Mouse (Mus musculus) liver, embryonic 16.5 days (tissue): ENCODE data around the gene Ascc2. TPM values are rescaled to one million over a fixed set of nuclear protein-coding genes. Genes with fewer than 3 reads are reported as not detected.
"Not testable (repeated sequence)": the region's sequence is repeated elsewhere in the genome, so short reads cannot be mapped to it uniquely, and the experiment has no call there.

Source experiments
- ATAC-seq: fragments of 200-750 bp; cut with Nextera tagmentation; 2 replicates; pipeline ENCODE4 v1.8.0; 2017; ENCODE audit warnings: low read depth, mild to moderate bottlenecking, moderate number of reproducible peaks, moderate library complexity
- H3K27ac ChIP-seq: fragments of 300-500 bp; sonication (generic); 2 replicates; pipeline ENCODE4 v1.5.1; 2014; ENCODE audit warnings: mild to moderate bottlenecking, low read length
- H3K27me3 ChIP-seq: fragments of 300-500 bp; sonication (generic); 2 replicates; pipeline ENCODE4 v1.6.1; 2014; ENCODE audit warnings: low read depth, low read length, mixed read lengths; ENCODE audit not compliant: control insufficient read depth, insufficient read depth
- H3K36me3 ChIP-seq: fragments of 300-500 bp; sonication (generic); 2 replicates; pipeline ENCODE4 v1.6.1; 2014; ENCODE audit warnings: mild to moderate bottlenecking; ENCODE audit not compliant: control insufficient read depth, insufficient read depth
- H3K4me1 ChIP-seq: fragments of 300-500 bp; sonication (generic); 2 replicates; pipeline ENCODE4 v1.6.1; 2014; ENCODE audit warnings: low read depth, low read length, mixed read lengths; ENCODE audit not compliant: control insufficient read depth
- H3K4me2 ChIP-seq: fragments of 300-500 bp; sonication (generic); 2 replicates; pipeline ENCODE4 v1.6.1; 2014; ENCODE audit warnings: low read depth, low read length, mixed read lengths
- H3K4me3 ChIP-seq: fragments of 300-500 bp; sonication (generic); 2 replicates; pipeline ENCODE4 v1.5.1; 2014; ENCODE audit warnings: low read depth, mild to moderate bottlenecking, low read length
- H3K9ac ChIP-seq: fragments of 300-500 bp; sonication (generic); 2 replicates; pipeline ENCODE4 v1.6.1; 2014; ENCODE audit warnings: low read depth, low read length
- H3K9me3 ChIP-seq: fragments of 300-500 bp; sonication (generic); replicated peaks from 2 replicates; pipeline ENCODE4 v1.6.1; 2016; ENCODE audit warnings: low read length; ENCODE audit not compliant: control insufficient read depth
- WGBS: fragments of 180-500 bp; shearing (Covaris S2); extraction: QIAGEN DNeasy Blood & Tissue Kit; methylation state at CpG from one replicate; pipeline ENCODE4 v1.1.7; 2014; ENCODE audit not compliant: insufficient replicate concordance; 5-methylcytosine and 5-hydroxymethylcytosine counted together
- polyA plus RNA-seq: library from polyadenylated mRNA; unstranded; fragments of >200 nt; fragmentation: Nextera tagmentation; extraction: Ambion mirVana; gene quantifications from 2 replicates; pipeline ENCODE4 v1.2.1, GENCODE M21; 2015

The Ascc2 gene
- polyA plus RNA-seq, 1 experiment from 2014 or later, result 18.2 TPM

DNA sequence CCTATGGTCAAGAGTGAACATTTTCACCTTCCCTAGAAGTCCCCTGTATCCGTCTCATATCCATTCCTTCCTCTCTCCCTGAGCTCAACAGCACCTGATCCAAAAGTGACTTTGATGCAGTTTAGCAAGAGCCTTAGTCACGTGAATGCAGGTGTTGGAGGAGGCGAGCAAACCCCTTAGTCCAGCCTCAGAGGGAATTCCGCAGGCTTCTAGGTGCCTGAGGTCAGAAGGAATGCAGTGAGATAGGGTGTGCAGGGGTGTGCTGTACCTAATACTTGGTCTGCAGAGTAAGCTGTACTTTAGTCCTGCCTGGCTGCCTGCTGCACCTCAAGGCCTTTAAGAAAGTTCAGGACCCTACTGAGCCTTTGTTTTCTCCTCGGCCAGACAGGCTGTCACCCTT is 6.2 kb downstream of the Ascc2 start:
- 72% methylated on average over 5 of the region's 5 CpGs for WGBS
- H3K27ac ChIP-seq, result no peak overlapping the region
- H3K27me3 ChIP-seq, result no peaks in the 10 kb centered on the region
- H3K9me3 ChIP-seq, result no peaks in the 10 kb centered on the region
- no peak overlapping the region for H3K4me2 ChIP-seq
- H3K4me3 ChIP-seq, result no peak overlapping the region
- H3K36me3 ChIP-seq, result peaks cover 20% of the 10 kb centered on the region
- peaks cover 10% of the 10 kb centered on the region for H3K4me1 ChIP-seq
- ATAC-seq, result no peak
- H3K9ac ChIP-seq, result no peak overlapping the region

DNA sequence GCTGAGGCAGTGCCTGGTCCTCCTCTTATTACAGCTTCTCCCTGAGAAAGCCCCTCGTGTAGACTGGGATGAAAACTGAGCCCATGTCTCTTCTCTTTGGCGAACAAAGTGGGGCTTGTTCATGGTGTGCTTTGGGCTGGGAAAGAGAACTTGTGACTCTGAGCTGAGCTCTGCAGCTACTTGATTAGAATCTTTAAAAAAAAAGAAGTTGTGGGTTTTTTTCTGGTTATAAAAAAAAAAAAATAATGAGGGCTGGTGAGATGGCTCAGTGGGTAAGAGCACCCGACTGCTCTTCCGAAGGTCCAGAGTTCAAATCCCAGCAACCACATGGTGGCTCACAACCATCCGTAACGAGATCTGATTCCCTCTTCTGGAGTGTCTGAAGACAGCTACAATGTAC is 7.6 kb downstream of the Ascc2 start:
- not testable (repeated sequence) for H3K4me2 ChIP-seq, H3K27ac ChIP-seq, H3K27me3 ChIP-seq, ATAC-seq, H3K9me3 ChIP-seq, H3K4me1 ChIP-seq, H3K4me3 ChIP-seq, H3K9ac ChIP-seq
- peaks cover 28% of the 10 kb centered on the region for H3K36me3 ChIP-seq
- 80% methylated on average over 4 of the region's 6 CpGs for WGBS

DNA sequence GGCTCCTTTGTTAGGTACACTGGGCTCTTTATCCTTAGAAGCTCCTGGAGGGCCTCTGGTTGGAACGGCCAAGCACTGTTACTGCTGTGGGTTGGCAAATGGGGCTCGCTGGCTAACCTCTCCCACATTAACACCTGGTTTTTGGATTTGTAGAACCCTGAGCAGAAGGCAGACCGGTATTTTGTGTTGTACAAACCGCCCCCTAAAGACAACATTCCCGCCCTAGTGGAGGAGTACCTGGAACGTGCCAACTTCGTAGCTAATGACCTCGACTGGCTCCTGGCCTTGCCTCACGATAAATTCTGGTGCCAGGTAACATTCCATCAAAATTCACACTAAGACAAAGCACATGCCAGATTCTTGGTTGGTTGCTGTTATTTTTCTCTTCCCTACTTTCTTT is 8.9 kb downstream of the Ascc2 start:
- H3K4me2 ChIP-seq, result no peak overlapping the region
- no peaks in the 10 kb centered on the region for H3K4me1 ChIP-seq
- no peak overlapping the region for H3K27ac ChIP-seq
- H3K36me3 ChIP-seq, result peaks cover 29% of the 10 kb centered on the region
- no peaks in the 10 kb centered on the region for H3K27me3 ChIP-seq
- H3K9me3 ChIP-seq, result no peaks in the 10 kb centered on the region
- no peak for ATAC-seq
- H3K9ac ChIP-seq, result no peak overlapping the region
- H3K4me3 ChIP-seq, result no peak overlapping the region
- 75% methylated on average over 9 of the region's 9 CpGs for WGBS

DNA sequence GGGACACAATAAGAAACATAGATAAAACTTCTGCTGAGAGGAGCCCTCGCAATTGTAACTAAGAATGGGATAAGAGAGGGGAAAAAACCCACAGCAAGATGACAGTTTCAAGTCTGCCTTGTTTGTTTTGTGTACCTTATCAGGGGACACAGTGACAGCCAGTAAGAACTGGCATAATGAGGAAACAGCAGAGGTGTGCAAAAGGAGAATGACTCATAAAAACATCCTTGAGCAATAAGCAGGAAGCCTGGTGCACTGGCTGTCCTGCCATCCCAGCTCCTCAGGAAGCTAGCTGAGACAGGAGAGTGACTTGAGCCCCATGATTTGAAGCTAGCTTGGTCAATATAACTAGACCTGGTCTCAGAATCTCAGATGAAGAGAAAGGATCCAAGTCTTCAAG is 22.3 kb downstream of the Ascc2 start:
- H3K4me1 ChIP-seq, result peaks cover 23% of the 10 kb centered on the region
- no peaks in the 10 kb centered on the region for H3K9me3 ChIP-seq
- H3K4me2 ChIP-seq, result no peak overlapping the region
- H3K27me3 ChIP-seq, result no peaks in the 10 kb centered on the region
- no peak overlapping the region for H3K4me3 ChIP-seq
- ATAC-seq, result peak; percentile 51
- H3K36me3 ChIP-seq, result peaks cover 7% of the 10 kb centered on the region
- H3K9ac ChIP-seq, result no peak overlapping the region; the same call in 1 of the 2 replicates
- peak overlapping the region; percentile 65 for H3K27ac ChIP-seq
- 24% methylated on average over 1 of the region's 1 CpGs for WGBS

DNA sequence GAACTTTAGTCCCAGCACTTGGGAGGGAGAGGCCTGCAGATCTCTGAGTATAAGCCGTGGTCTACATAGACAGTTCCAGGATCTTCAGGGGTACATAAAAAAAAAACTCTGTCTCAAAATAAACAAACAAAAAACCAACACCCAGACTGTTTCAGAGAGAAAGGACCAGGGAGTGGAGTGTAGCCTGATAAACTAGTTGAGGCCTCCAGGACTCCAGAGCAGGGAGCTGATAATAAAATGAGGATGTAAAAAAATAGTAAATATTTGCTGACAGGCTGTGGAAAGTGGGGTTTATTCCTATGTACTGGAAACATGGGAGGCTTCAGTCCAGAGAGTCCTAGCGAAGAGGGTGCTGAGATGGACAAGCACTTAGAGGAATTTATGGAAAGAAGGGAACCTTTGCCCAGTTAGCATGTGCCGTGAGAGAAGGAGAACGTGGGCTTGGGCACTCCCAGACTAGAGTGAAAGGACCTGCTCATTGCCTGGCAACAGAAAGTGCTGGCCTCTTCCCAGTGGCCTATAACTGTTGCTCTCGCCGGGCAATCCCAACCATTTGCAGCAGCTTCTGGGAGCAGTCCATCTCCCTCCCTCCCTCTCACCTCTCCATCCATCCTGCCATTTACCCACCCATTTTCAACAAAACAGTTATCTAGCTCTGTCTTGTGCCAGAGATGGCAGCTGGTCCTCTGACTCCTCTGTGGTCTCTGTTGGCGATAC is 22.9 kb downstream of the Ascc2 start:
- ATAC-seq, result peak; percentile 69
- H3K4me2 ChIP-seq, result no peak overlapping the region; the same call in 1 of the 2 replicates
- 70% methylated on average over 7 of the region's 7 CpGs for WGBS

DNA sequence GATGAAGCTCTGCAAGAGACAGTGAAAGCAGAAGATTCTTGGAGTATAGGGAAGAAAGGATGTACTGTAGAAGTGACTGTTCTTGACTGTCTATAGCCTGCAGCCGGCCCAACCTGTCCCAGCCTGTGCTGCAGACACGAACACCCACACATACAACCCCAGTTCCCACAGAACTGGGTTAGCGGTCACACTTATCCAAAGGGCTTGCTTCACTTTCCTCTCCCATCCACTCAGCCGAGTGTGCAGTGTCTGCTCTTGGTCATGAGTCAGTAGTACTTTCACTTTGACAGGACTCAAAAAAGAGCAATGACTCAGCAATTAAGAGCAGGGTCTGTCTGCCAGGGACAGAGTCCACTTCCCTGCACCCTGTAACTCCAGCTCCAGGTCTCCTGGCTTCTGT is 23.8 kb downstream of the Ascc2 start:
- no peaks in the 10 kb centered on the region for H3K27me3 ChIP-seq
- no peak overlapping the region for H3K4me3 ChIP-seq
- H3K27ac ChIP-seq, result peak overlapping the region; percentile 65
- peak; percentile 73 for ATAC-seq
- peaks cover 7% of the 10 kb centered on the region for H3K36me3 ChIP-seq
- peak overlapping the region; percentile 5; the same call in 1 of the 2 replicates for H3K9ac ChIP-seq
- H3K9me3 ChIP-seq, result no peaks in the 10 kb centered on the region
- peaks cover 23% of the 10 kb centered on the region for H3K4me1 ChIP-seq
- 65% methylated on average over 4 of the region's 4 CpGs for WGBS
- H3K4me2 ChIP-seq, result peak overlapping the region; percentile 30; the same call in 1 of the 2 replicates

More for the DNA sequence above, 22.9 kb downstream of the Ascc2 start:
- Histone ChIP-seq H3K27ac (peak overlapping the region; percentile 65), H3K27me3 (no peaks in the 10 kb centered on the region), H3K4me3 (no peak overlapping the region), H3K9me3 (no peaks in the 10 kb centered on the region), H3K9ac (peak overlapping the region; percentile 15; the same call in 1 of the 2 replicates), H3K4me1 (peaks cover 23% of the 10 kb centered on the region), H3K36me3 (peaks cover 7% of the 10 kb centered on the region)

DNA sequence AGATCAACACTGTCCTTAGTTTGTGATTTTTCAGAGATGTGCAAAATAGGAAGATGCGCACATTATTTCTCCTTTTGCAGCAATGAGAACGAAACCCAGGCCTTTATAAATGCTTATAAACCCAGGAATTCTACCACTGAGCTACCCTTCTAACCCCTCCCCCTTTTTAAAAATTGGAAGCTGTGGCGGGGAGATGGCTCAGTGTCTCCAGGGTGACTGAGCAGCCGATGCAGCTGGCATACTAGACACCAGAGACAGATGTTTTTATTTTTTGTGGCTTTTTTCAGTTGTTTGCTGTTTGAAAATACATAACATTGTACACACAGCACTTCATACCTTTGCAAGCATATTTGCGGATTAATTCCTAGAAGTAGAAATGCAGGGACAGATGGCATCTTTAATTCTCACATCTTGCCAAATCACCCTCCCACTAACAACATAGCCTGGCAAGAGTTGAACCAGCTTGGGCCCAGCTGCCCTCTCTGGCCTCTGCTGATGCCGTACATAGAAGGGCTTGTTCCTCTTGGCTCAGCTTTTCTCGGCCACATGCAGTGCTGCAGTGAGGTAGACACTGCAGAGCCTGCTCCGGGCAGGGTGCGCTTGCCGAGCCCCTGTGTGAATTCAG is 24.4 kb downstream of the Ascc2 start:
- Histone ChIP-seq H3K27me3 (no peaks in the 10 kb centered on the region), H3K27ac (no peak overlapping the region; the same call in 1 of the 2 replicates), H3K36me3 (peaks cover 9% of the 10 kb centered on the region), H3K4me1 (peaks cover 23% of the 10 kb centered on the region), H3K4me2 (no peak overlapping the region), H3K9me3 (no peaks in the 10 kb centered on the region), H3K9ac (no peak overlapping the region), H3K4me3 (no peak overlapping the region)
- no peak for ATAC-seq
- 85% methylated on average over 10 of the region's 10 CpGs for WGBS

DNA sequence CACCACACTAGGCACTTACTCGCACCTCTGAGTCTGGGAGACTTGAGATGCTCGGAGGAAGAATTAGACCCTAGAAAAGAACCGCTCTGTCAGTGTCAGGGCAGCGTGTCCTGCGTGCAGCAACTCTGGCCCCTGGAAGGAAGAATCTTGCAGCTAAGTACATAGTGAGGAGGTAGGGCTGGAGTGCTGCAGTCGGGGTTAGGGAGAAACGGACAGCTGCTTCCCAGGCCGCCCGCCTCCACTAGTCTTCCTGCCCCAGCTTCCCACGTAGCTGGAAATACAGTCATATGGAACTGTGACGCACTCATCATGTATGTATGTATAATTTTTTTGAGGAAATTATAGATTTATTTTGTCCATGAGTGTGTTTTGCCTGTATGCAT is 24.9 kb downstream of the Ascc2 start:
- peaks cover 23% of the 10 kb centered on the region for H3K4me1 ChIP-seq
- no peak for ATAC-seq
- WGBS, result 90% methylated on average over 11 of the region's 11 CpGs
- no peaks in the 10 kb centered on the region for H3K27me3 ChIP-seq
- no peak overlapping the region for H3K27ac ChIP-seq
- peaks cover 10% of the 10 kb centered on the region for H3K36me3 ChIP-seq
- H3K9me3 ChIP-seq, result no peaks in the 10 kb centered on the region
- H3K4me3 ChIP-seq, result no peak overlapping the region
- no peak overlapping the region for H3K9ac ChIP-seq
- H3K4me2 ChIP-seq, result no peak overlapping the region

DNA sequence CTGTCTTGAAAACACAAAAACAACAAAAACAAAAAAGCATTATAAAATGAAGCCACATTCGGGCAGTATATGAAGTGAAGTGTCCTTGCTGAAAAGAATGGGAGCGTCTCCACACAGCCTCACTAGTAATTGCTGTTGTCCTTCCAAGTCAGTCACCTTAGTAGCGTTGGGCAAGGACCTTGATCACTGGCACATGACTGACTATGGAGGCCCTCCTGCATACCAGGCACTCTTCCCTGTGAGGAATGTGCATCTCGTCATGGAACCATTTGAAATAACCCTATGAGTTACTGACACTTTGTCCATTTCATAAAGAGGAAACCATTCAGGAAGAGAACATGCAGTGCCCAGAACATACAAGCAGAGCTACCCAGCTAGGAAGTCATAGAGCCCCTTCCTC is 34.2 kb downstream of the Ascc2 start:
- H3K27me3 ChIP-seq, result no peaks in the 10 kb centered on the region
- H3K4me1 ChIP-seq, result peaks cover 5% of the 10 kb centered on the region
- H3K9me3 ChIP-seq, result no peaks in the 10 kb centered on the region
- no peak for ATAC-seq
- H3K36me3 ChIP-seq, result peaks cover 14% of the 10 kb centered on the region; the same call in 1 of the 2 replicates
- 76% methylated on average over 4 of the region's 4 CpGs for WGBS
- H3K9ac ChIP-seq, result no peak overlapping the region
- no peak overlapping the region for H3K27ac ChIP-seq
- no peak overlapping the region for H3K4me3 ChIP-seq
- no peak overlapping the region for H3K4me2 ChIP-seq
